Mouse (Mus musculus) adrenal gland, adult (tissue): ENCODE results near the gene Cd69.

Experiments used
- DNase-seq, 2 experiments: peaks; one replicate each; pipeline ENCODE4 v3.0.0; 2022 to 2023; ENCODE audit warnings: low spot score in 1 of 2; ENCODE audit not compliant: inconsistent age in 2 of 2

Gene Cd69

GRCm38 (mm10) chr6:129228935-129229773, 46.1 kb downstream of the Cd69 start:
- peak in 1 of 2 experiments; percentile 51 for DNase-seq

GRCm38 (mm10) chr6:129225078-129225477, 50.2 kb downstream of the Cd69 start:
- no peak for DNase-seq

- no peak for DNase-seq
Measured at GRCm38 (mm10) chr6:129224090-129224489, 51.1 kb downstream of the Cd69 start.

- DNase-seq: no peak
Measured at GRCm38 (mm10) chr6:129223611-129224010, 51.6 kb downstream of the Cd69 start.

- peak in 1 of 2 experiments; percentile 39 for DNase-seq
Measured at GRCm38 (mm10) chr6:129222188-129222800, 52.9 kb downstream of the Cd69 start.

- DNase-seq: no peak
Measured at GRCm38 (mm10) chr6:129221053-129221452, 54.2 kb downstream of the Cd69 start.

GRCm38 (mm10) chr6:129219897-129220517, 55.2 kb downstream of the Cd69 start:
- DNase-seq: peak in 1 of 2 experiments; percentile 36

GRCm38 (mm10) chr6:129218191-129218696, 57.0 kb downstream of the Cd69 start:
- DNase-seq: no peak
